Mouse (Mus musculus): ENCODE results near the gene Fra10ac1.

Fra10ac1 gene

GRCm38 (mm10) chr19:38228699-38229098 lies 4.7 kb upstream of the Fra10ac1 start:
- DNase-seq, result no peak

- peak; percentile 43 for DNase-seq
These were observed 717 bp upstream of the Fra10ac1 start for GRCm38 (mm10) chr19:38224685-38225060.

GRCm38 (mm10) chr19:38223356-38223904 lies 526 bp downstream of the Fra10ac1 start:
- DNase-seq, result no peak

GRCm38 (mm10) chr19:38217696-38218095 lies 6.3 kb downstream of the Fra10ac1 start:
- DNase-seq, result no peak

- DNase-seq, result no peak
These were observed 17.3 kb downstream of the Fra10ac1 start for GRCm38 (mm10) chr19:38206669-38207068.

- no peak for DNase-seq
These were observed 25.2 kb downstream of the Fra10ac1 start for GRCm38 (mm10) chr19:38198731-38199130.

DNA sequence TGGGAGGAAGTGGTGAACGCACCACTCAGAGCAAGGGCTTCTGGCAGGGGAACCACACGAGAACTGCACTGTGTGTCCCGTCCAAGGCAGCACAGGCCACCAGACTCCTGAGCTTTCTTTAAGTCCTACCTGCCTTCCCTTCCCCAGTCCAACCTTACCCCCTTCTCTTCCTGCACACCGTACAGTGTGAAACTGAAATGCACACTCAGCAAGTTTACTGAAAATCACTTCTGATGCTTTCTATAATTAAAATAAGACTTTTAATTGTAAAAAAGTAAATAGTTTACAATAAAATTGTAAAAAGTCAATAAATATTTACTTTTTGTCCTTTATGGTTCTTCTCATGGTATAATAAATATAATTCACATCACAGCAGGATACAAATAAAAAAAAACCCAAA lies 28.7 kb downstream of the Fra10ac1 start:
- DNase-seq, result no peak

DNA sequence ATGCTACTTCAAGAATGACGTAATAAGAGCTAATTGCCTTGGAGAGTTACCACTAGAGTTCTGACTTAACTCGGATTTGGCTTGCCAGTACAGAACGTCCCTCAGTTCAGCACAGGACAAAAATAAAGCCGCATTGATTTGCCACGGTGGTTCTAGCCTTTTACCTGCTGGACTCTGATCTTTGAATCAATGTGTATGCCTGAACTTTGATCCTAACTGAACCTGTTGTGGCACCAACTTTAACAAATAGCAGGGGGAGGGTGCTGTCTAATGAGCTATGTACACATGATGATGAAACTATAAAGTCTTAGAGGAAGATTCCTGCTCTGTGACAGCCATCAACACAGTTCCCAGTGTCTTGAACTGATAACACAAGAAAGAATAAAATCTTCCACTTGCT lies 32.5 kb downstream of the Fra10ac1 start:
- no peak for DNase-seq

DNA sequence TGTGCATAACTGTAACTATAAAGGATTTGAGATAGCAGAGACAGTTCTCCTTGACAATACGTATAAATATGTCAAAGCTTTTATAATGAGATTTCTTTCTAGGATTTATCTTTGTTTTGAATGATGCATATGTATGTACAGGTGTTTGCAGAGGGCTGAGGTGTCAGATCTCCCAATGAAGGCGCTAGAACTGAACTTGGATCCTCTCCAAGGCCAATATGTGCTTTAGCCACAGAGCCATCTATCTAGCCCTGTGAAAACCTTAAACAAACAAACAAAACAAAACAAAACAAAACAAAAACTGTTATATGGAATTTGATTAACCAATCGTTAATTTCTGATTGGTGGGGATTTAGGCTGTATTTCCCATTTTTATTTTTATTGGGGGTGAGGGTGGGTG lies 33.4 kb downstream of the Fra10ac1 start:
- DNase-seq, result no peak

- DNase-seq, result no peak
These were observed 36.6 kb downstream of the Fra10ac1 start for GRCm38 (mm10) chr19:38187345-38187680.

- no peak for DNase-seq
These were observed 37.2 kb downstream of the Fra10ac1 start for GRCm38 (mm10) chr19:38186631-38187344.

- DNase-seq, result no peak
These were observed 44.3 kb downstream of the Fra10ac1 start for GRCm38 (mm10) chr19:38179675-38180074.

- no peak for DNase-seq
These were observed 59.3 kb downstream of the Fra10ac1 start for GRCm38 (mm10) chr19:38164633-38165032.

DNA sequence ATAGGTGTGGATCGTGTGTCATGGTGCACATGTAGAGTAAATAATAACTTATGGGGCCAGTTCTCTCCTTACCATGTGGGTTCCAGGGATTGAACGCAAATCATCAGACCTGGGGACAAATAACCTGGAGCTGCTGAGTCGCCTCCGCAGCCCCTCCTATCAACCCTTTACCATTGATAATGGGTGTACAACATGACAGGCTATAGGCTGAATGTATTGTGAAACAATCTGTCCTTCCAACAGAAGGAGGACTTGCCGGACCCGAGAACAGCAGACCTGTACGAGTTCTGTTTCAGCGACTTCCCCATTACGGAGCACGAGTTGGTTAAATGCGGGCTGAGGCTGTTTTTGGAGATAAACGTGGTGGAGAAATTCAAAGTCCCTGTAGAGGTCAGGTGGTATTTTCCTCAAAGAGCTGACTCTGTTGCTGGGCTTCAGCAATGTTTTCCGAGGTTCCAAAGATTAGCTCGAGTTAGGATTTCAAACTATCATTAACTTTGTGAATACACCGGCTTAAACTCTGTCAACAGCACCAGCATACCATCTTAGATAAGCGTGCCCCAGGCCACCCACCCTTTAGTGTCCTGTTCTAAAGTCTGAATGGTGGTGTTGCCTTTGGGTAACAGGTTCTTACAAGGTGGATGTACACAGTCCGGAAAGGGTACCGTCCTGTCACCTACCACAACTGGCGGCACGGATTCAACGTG lies 62.2 kb downstream of the Fra10ac1 start:
- DNase-seq, result no peak

- no peak for DNase-seq
These were observed 67.7 kb downstream of the Fra10ac1 start for GRCm38 (mm10) chr19:38156243-38156642.

DNA sequence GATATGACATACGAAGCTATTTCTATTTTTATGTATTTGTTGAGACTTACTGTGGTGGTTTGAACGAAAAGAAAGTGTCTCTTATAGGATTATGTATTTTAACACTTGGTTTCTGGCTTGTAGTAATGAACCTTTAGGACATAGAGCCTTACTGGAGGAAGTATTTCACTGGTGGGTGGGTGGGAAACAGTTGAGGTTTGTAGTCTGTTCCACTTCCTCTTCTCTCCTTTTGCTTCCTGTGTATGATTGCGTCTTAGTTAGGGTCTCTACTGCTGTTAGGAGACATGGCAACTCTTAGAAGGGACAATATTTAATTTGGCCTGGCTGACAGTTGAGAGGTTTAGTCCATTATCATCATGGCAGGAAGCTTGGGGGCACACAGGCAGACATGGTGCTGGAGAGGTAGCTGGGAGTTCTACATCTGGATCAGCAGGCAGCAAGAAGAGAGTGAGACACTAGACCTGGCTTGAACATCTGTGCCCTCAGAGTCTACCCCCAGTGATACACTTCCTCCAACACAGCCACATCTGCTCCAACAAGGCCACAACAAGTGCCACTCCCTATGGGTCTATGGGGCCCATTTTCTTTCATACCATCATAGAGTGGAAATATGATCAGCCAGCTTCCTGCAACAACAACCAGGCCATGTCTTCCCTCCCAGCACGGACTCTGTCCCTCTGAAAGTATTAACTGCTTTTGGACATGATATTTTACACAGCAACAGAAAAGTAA lies 80.2 kb downstream of the Fra10ac1 start:
- no peak for DNase-seq
